Mouse (Mus musculus) lung, embryonic 16.5 days (tissue): Measurements from ENCODE around the gene Gtf3c5. TPM values are rescaled to one million over a fixed set of nuclear protein-coding genes. Genes with fewer than 3 reads are reported as not detected.

Source experiments
- ATAC-seq: fragments of 200-750 bp; cut with Nextera tagmentation; 2 replicates; pipeline ENCODE4 v1.8.0; 2017; ENCODE audit warnings: low read depth, mild to moderate bottlenecking, moderate library complexity
- H3K27ac ChIP-seq: fragments of 300-500 bp; sonication (generic); 2 replicates; pipeline ENCODE4 v1.5.1; 2014; ENCODE audit warnings: mild to moderate bottlenecking, control low read depth, low read length
- H3K27me3 ChIP-seq: fragments of 300-500 bp; sonication (generic); 2 replicates; pipeline ENCODE4 v1.6.1; 2014; ENCODE audit warnings: low read depth, low read length, mixed read lengths; ENCODE audit not compliant: control insufficient read depth, insufficient read depth
- H3K36me3 ChIP-seq: fragments of 300-500 bp; sonication (generic); 2 replicates; pipeline ENCODE4 v1.6.1; 2014; ENCODE audit warnings: low read length; ENCODE audit not compliant: control insufficient read depth, insufficient read depth
- H3K4me1 ChIP-seq: fragments of 300-500 bp; sonication (generic); replicated peaks from 2 replicates; pipeline ENCODE4 v1.6.1; 2014; ENCODE audit warnings: low read length, mixed read lengths; ENCODE audit not compliant: control insufficient read depth, insufficient read depth
- H3K4me2 ChIP-seq: fragments of 300-500 bp; sonication (generic); 2 replicates; pipeline ENCODE4 v1.6.1; 2014; ENCODE audit warnings: low read depth, low read length, control low read depth
- H3K4me3 ChIP-seq: fragments of 300-500 bp; sonication (generic); 2 replicates; pipeline ENCODE4 v1.5.1; 2014; ENCODE audit warnings: mild to moderate bottlenecking, low read length, control low read depth
- H3K9ac ChIP-seq: fragments of 300-500 bp; sonication (generic); 2 replicates; pipeline ENCODE4 v1.6.1; 2014; ENCODE audit warnings: low read length, control low read depth
- H3K9me3 ChIP-seq: fragments of 300-500 bp; sonication (generic); 2 replicates; pipeline ENCODE4 v1.6.1; 2016; ENCODE audit warnings: low read length; ENCODE audit not compliant: control insufficient read depth
- WGBS: fragments of 180-500 bp; shearing (Covaris S2); extraction: QIAGEN DNeasy Blood & Tissue Kit; methylation state at CpG from one replicate; pipeline ENCODE4 v1.1.7; 2014; 5-methylcytosine and 5-hydroxymethylcytosine counted together
- polyA plus RNA-seq: library from polyadenylated mRNA; unstranded; fragments of >200 nt; fragmentation: Nextera tagmentation; extraction: Ambion mirVana; gene quantifications from 2 replicates; pipeline ENCODE4 v1.2.1, GENCODE M21; 2015

The Gtf3c5 gene
- polyA plus RNA-seq, 1 experiment from 2014 or later: 45.0 TPM

DNA sequence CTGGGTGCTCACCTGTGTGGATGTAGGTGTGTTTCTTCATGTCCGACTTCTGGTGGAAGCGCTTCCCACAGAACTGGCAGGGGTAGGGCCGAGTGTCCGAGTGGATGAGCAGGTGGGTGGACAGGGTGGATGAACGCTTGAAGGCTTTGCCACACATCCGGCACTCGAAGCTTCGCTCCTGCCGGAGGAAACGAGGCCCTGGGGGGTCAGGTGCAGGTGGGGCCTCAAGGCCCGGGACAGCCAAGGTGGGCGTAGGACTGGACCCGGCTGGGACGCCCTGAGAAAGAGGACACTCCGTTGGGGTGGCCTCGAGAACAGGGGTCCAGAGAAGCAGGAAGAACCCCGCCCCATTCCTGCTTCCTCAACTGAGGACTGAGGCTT lies 27.8 kb upstream of the Gtf3c5 start:
- Histone ChIP-seq H3K4me2 (no peak overlapping the region), H3K36me3 (no peaks in the 10 kb centered on the region), H3K4me1 (no peaks in the 10 kb centered on the region), H3K27ac (no peak overlapping the region), H3K9ac (no peak overlapping the region), H3K9me3 (no peaks in the 10 kb centered on the region), H3K4me3 (no peak overlapping the region), H3K27me3 (no peaks in the 10 kb centered on the region)
- ATAC-seq: no peak
- WGBS: 81% methylated on average over 17 of the region's 17 CpGs

GRCm38 (mm10) chr2:28610716-28611406 lies 27.3 kb upstream of the Gtf3c5 start:
- H3K36me3 ChIP-seq: no peaks in the 10 kb centered on the region
- no peaks in the 10 kb centered on the region for H3K27me3 ChIP-seq
- 64% methylated on average over 12 of the region's 12 CpGs for WGBS
- H3K4me3 ChIP-seq: no peak overlapping the region
- ATAC-seq: peak; percentile 32; the same call in 1 of the 2 replicates
- no peak overlapping the region for H3K4me2 ChIP-seq
- no peak overlapping the region for H3K9ac ChIP-seq
- no peaks in the 10 kb centered on the region for H3K4me1 ChIP-seq
- H3K27ac ChIP-seq: no peak overlapping the region
- H3K9me3 ChIP-seq: no peaks in the 10 kb centered on the region

- Histone ChIP-seq H3K4me2 (no peak overlapping the region), H3K9me3 (no peaks in the 10 kb centered on the region), H3K27me3 (no peaks in the 10 kb centered on the region), H3K36me3 (no peaks in the 10 kb centered on the region), H3K27ac (no peak overlapping the region), H3K9ac (no peak overlapping the region), H3K4me3 (no peak overlapping the region), H3K4me1 (no peaks in the 10 kb centered on the region)
- WGBS: 67% methylated on average over 10 of the region's 10 CpGs
- ATAC-seq: no peak
These were observed 26.3 kb upstream of the Gtf3c5 start for GRCm38 (mm10) chr2:28609851-28610250.

GRCm38 (mm10) chr2:28607341-28608165 lies 24.0 kb upstream of the Gtf3c5 start:
- H3K4me2 ChIP-seq: no peak overlapping the region
- 42% methylated on average over 10 of the region's 10 CpGs for WGBS
- H3K4me3 ChIP-seq: no peak overlapping the region
- H3K4me1 ChIP-seq: no peaks in the 10 kb centered on the region
- no peaks in the 10 kb centered on the region for H3K27me3 ChIP-seq
- H3K9ac ChIP-seq: no peak overlapping the region
- no peak overlapping the region for H3K27ac ChIP-seq
- no peak for ATAC-seq
- no peaks in the 10 kb centered on the region for H3K36me3 ChIP-seq
- H3K9me3 ChIP-seq: no peaks in the 10 kb centered on the region

- no peak overlapping the region for H3K9ac ChIP-seq
- 59% methylated on average over 8 of the region's 8 CpGs for WGBS
These were observed 23.2 kb upstream of the Gtf3c5 start for GRCm38 (mm10) chr2:28606601-28607340.

DNA sequence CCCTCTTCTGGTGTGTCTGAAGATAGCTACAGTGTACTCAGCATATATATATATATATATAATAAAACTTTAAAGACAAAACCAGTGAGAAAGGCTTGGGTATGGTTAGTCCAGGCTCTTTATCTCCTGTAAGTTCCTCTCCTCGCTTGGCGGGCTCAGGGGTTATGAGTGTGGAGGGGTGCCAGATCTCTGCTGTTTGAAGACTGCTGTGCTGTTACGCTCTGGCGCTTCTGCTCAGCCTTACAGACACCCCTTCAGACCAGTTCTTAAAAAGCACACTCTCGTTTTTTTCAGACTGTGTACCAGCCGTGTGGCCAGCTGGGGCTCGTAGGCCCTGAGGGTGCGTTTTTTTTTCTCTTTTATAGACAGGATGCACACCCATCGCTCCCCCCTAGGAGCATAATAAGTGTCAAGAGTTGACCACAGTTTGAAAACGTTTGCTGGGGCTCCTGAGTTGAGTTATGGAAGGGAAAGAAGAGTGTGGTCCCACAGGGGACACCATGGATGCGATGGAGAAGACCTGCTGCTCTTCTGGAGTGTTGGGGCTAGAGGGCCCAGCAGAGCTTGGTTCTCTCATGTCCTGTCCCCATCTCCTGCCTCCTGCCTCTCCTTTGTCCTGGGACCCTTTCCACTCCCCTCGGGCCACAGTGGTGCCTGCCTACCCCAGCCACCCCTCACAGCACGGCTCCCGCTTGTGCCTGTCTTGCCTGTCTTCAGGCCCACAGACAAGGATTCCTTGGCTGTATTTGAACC lies 22.4 kb upstream of the Gtf3c5 start:
- no peak overlapping the region for H3K9ac ChIP-seq
- H3K9me3 ChIP-seq: no peaks in the 10 kb centered on the region
- 64% methylated on average over 14 of the region's 14 CpGs for WGBS
- H3K36me3 ChIP-seq: no peaks in the 10 kb centered on the region
- H3K4me2 ChIP-seq: no peak overlapping the region
- no peak overlapping the region for H3K27ac ChIP-seq
- H3K4me3 ChIP-seq: no peak overlapping the region
- ATAC-seq: no peak
- no peaks in the 10 kb centered on the region for H3K4me1 ChIP-seq
- H3K27me3 ChIP-seq: no peaks in the 10 kb centered on the region

More at GRCm38 (mm10) chr2:28606601-28607340, 23.2 kb upstream of the Gtf3c5 start:
- H3K9me3 ChIP-seq: no peaks in the 10 kb centered on the region
- ATAC-seq: no peak
- H3K36me3 ChIP-seq: no peaks in the 10 kb centered on the region
- no peak overlapping the region for H3K27ac ChIP-seq
- no peaks in the 10 kb centered on the region for H3K4me1 ChIP-seq
- no peak overlapping the region for H3K4me2 ChIP-seq
- no peaks in the 10 kb centered on the region for H3K27me3 ChIP-seq
- no peak overlapping the region for H3K4me3 ChIP-seq

GRCm38 (mm10) chr2:28603542-28603941 lies 20.0 kb upstream of the Gtf3c5 start:
- no peak overlapping the region for H3K9ac ChIP-seq
- no peak overlapping the region for H3K4me3 ChIP-seq
- H3K9me3 ChIP-seq: no peaks in the 10 kb centered on the region
- no peak overlapping the region for H3K4me2 ChIP-seq
- no peaks in the 10 kb centered on the region for H3K4me1 ChIP-seq
- H3K27me3 ChIP-seq: no peaks in the 10 kb centered on the region
- no peak overlapping the region for H3K27ac ChIP-seq
- no peaks in the 10 kb centered on the region for H3K36me3 ChIP-seq
- ATAC-seq: no peak
- 84% methylated on average over 5 of the region's 5 CpGs for WGBS

- no peak for ATAC-seq
- H3K4me1 ChIP-seq: no peaks in the 10 kb centered on the region
- no peaks in the 10 kb centered on the region for H3K27me3 ChIP-seq
- H3K4me3 ChIP-seq: no peak overlapping the region
- H3K27ac ChIP-seq: no peak overlapping the region
- 42% methylated on average over 12 of the region's 12 CpGs for WGBS
- no peaks in the 10 kb centered on the region for H3K36me3 ChIP-seq
- H3K9ac ChIP-seq: no peak overlapping the region
- H3K9me3 ChIP-seq: no peaks in the 10 kb centered on the region
- H3K4me2 ChIP-seq: no peak overlapping the region
These were observed 18.4 kb upstream of the Gtf3c5 start for GRCm38 (mm10) chr2:28601720-28602590.
